Mouse (Mus musculus) heart, embryonic 15.5 days (tissue): ENCODE measurements around the gene Nop10. TPM values are rescaled to one million over a fixed set of nuclear protein-coding genes. Genes with fewer than 3 reads are reported as not detected.

ENCODE experiments used
- ATAC-seq: fragments of 200-750 bp; cut with Nextera tagmentation; replicated peaks from 2 replicates; pipeline ENCODE4 v1.8.0; 2017; ENCODE audit warnings: low read depth, moderate TSS enrichment; ENCODE audit not compliant: insufficient number of reproducible peaks, insufficient read depth, low FRiP score
- H3K27ac ChIP-seq: fragments of 300-500 bp; sonication (generic); 2 replicates; pipeline ENCODE4 v1.5.1; 2015; ENCODE audit warnings: mild to moderate bottlenecking, inconsistent platforms
- H3K27me3 ChIP-seq: fragments of 300-500 bp; sonication (generic); 2 replicates; pipeline ENCODE4 v1.6.1; 2015; ENCODE audit warnings: inconsistent platforms
- H3K36me3 ChIP-seq: fragments of 300-500 bp; sonication (generic); 2 replicates; pipeline ENCODE4 v1.6.1; 2015; ENCODE audit warnings: mild to moderate bottlenecking, inconsistent platforms
- H3K4me1 ChIP-seq: fragments of 300-500 bp; sonication (generic); replicated peaks from 2 replicates; pipeline ENCODE4 v1.6.1; 2015; ENCODE audit warnings: inconsistent platforms
- H3K4me2 ChIP-seq: fragments of 300-500 bp; sonication (generic); 2 replicates; pipeline ENCODE4 v1.6.1; 2015; ENCODE audit warnings: inconsistent platforms, mild to moderate bottlenecking, moderate library complexity
- H3K4me3 ChIP-seq: fragments of 300-500 bp; sonication (generic); 2 replicates; pipeline ENCODE4 v1.5.1; 2015; ENCODE audit warnings: mild to moderate bottlenecking, inconsistent platforms
- H3K9ac ChIP-seq: fragments of 300-500 bp; sonication (generic); 2 replicates; pipeline ENCODE4 v1.6.1; 2015; ENCODE audit warnings: mild to moderate bottlenecking, inconsistent platforms
- H3K9me3 ChIP-seq: fragments of 300-500 bp; sonication (generic); replicated peaks from 2 replicates; pipeline ENCODE4 v1.6.1; 2016; ENCODE audit warnings: inconsistent platforms
- WGBS: fragments of 180-500 bp; shearing (Covaris S2); methylation state at CpG from one replicate; pipeline ENCODE4 v1.1.7; 2015; ENCODE audit warnings: mixed read lengths; 5-methylcytosine and 5-hydroxymethylcytosine counted together
- polyA plus RNA-seq: library from polyadenylated mRNA; unstranded; fragments of >200 nt; fragmentation: Nextera tagmentation; extraction: Ambion mirVana; gene quantifications from 2 replicates; pipeline ENCODE4 v1.2.1, GENCODE M21; 2015

Gene Nop10
- polyA plus RNA-seq, 1 experiment from 2014 or later, result 159 TPM

GRCm38 (mm10) chr2:112241787-112242186 is 19.9 kb upstream of the Nop10 start:
- Histone ChIP-seq H3K27me3 (no peaks in the 10 kb centered on the region), H3K36me3 (no peaks in the 10 kb centered on the region; the same call in 1 of the 2 replicates), H3K27ac (no peak overlapping the region), H3K9ac (no peak overlapping the region), H3K4me1 (peaks cover 15% of the 10 kb centered on the region), H3K4me3 (no peak overlapping the region), H3K4me2 (no peak overlapping the region), H3K9me3 (no peaks in the 10 kb centered on the region)
- WGBS, result 76% methylated on average over 14 of the region's 14 CpGs
- no peak for ATAC-seq

GRCm38 (mm10) chr2:112245307-112245706 is 16.4 kb upstream of the Nop10 start:
- no peak overlapping the region for H3K27ac ChIP-seq
- ATAC-seq, result no peak
- 82% methylated on average over 5 of the region's 5 CpGs for WGBS

GRCm38 (mm10) chr2:112246193-112246592 is 15.5 kb upstream of the Nop10 start:
- Histone ChIP-seq H3K4me1 (no peaks in the 10 kb centered on the region), H3K9me3 (no peaks in the 10 kb centered on the region), H3K27me3 (no peaks in the 10 kb centered on the region), H3K4me2 (no peak overlapping the region), H3K27ac (no peak overlapping the region), H3K9ac (no peak overlapping the region), H3K36me3 (no peaks in the 10 kb centered on the region; the same call in 1 of the 2 replicates), H3K4me3 (no peak overlapping the region)
- ATAC-seq, result no peak
- 84% methylated on average over 6 of the region's 6 CpGs for WGBS

More at GRCm38 (mm10) chr2:112245307-112245706, 16.4 kb upstream of the Nop10 start:
- H3K27me3 ChIP-seq, result no peaks in the 10 kb centered on the region
- peaks cover 6% of the 10 kb centered on the region for H3K4me1 ChIP-seq
- no peak overlapping the region for H3K4me2 ChIP-seq
- H3K36me3 ChIP-seq, result no peaks in the 10 kb centered on the region; the same call in 1 of the 2 replicates
- H3K9me3 ChIP-seq, result no peaks in the 10 kb centered on the region
- no peak overlapping the region for H3K4me3 ChIP-seq
- H3K9ac ChIP-seq, result no peak overlapping the region

- Histone ChIP-seq H3K4me2 (no peak overlapping the region), H3K36me3 (no peaks in the 10 kb centered on the region; the same call in 1 of the 2 replicates), H3K4me1 (no peaks in the 10 kb centered on the region), H3K27ac (no peak overlapping the region), H3K27me3 (no peaks in the 10 kb centered on the region), H3K4me3 (no peak overlapping the region), H3K9ac (no peak overlapping the region), H3K9me3 (no peaks in the 10 kb centered on the region)
- WGBS, result 73% methylated on average over 10 of the region's 10 CpGs
- ATAC-seq, result no peak
Measured at GRCm38 (mm10) chr2:112247323-112247722, 14.4 kb upstream of the Nop10 start.

- H3K9ac ChIP-seq, result no peak overlapping the region
- no peak overlapping the region for H3K27ac ChIP-seq
- WGBS, result 80% methylated on average over 10 of the region's 10 CpGs
Measured at GRCm38 (mm10) chr2:112249780-112250453, 11.8 kb upstream of the Nop10 start.

GRCm38 (mm10) chr2:112254675-112255515 is 6.8 kb upstream of the Nop10 start:
- WGBS, result 69% methylated on average over 7 of the region's 7 CpGs
- Histone ChIP-seq H3K36me3 (no peaks in the 10 kb centered on the region), H3K4me3 (no peak overlapping the region), H3K9me3 (no peaks in the 10 kb centered on the region), H3K4me2 (no peak overlapping the region), H3K27ac (no peak overlapping the region), H3K27me3 (no peaks in the 10 kb centered on the region), H3K9ac (no peak overlapping the region), H3K4me1 (0 out of 2 replicates have a peak, but pooled peaks cover 2% of the 10 kb centered on the region)
- ATAC-seq, result no peak

More at GRCm38 (mm10) chr2:112249780-112250453, 11.8 kb upstream of the Nop10 start:
- ATAC-seq, result no peak
- Histone ChIP-seq H3K9me3 (no peaks in the 10 kb centered on the region), H3K4me1 (no peaks in the 10 kb centered on the region), H3K4me2 (no peak overlapping the region), H3K4me3 (no peak overlapping the region), H3K36me3 (no peaks in the 10 kb centered on the region), H3K27me3 (no peaks in the 10 kb centered on the region)

GRCm38 (mm10) chr2:112259241-112259962 is 2.3 kb upstream of the Nop10 start, which contains the start of gene Nutm1:
TSS of gene Nutm1 (minus strand) at chr2:112259291.
- Histone ChIP-seq H3K4me2 (no peak within 1 kb of the TSS), H3K4me3 (no peak within 1 kb of the TSS), H3K27me3 (no peaks in the 10 kb centered on the region), H3K9ac (no peak within 1 kb of the TSS), H3K4me1 (peaks cover 11% of the 10 kb centered on the region), H3K36me3 (no peaks in the 10 kb centered on the region), H3K27ac (no peak within 1 kb of the TSS), H3K9me3 (no peaks in the 10 kb centered on the region)
- 68% methylated on average over 10 of the region's 10 CpGs for WGBS
- no peak for ATAC-seq

GRCm38 (mm10) chr2:112262779-112263295 is 1.1 kb downstream of the Nop10 start:
- Histone ChIP-seq H3K4me2 (peak overlapping the region; percentile 80), H3K4me1 (peaks cover 14% of the 10 kb centered on the region), H3K27ac (no peak overlapping the region), H3K4me3 (peak overlapping the region; percentile 81), H3K9me3 (no peaks in the 10 kb centered on the region), H3K36me3 (no peaks in the 10 kb centered on the region), H3K27me3 (no peaks in the 10 kb centered on the region), H3K9ac (peak overlapping the region; percentile 69)
- 30% methylated on average over 4 of the region's 4 CpGs for WGBS
- no peak for ATAC-seq

GRCm38 (mm10) chr2:112264364-112264763 is 2.6 kb downstream of the Nop10 start:
- no peak overlapping the region for H3K4me3 ChIP-seq
- no peaks in the 10 kb centered on the region for H3K27me3 ChIP-seq
- H3K9me3 ChIP-seq, result no peaks in the 10 kb centered on the region
- no peak overlapping the region for H3K9ac ChIP-seq
- no peak overlapping the region for H3K27ac ChIP-seq
- peaks cover 22% of the 10 kb centered on the region for H3K4me1 ChIP-seq
- no peaks in the 10 kb centered on the region for H3K36me3 ChIP-seq
- 70% methylated on average over 4 of the region's 4 CpGs for WGBS
- no peak overlapping the region for H3K4me2 ChIP-seq
- no peak for ATAC-seq

- H3K4me1 ChIP-seq, result peaks cover 28% of the 10 kb centered on the region
- peak within 1 kb of the TSS; percentile 74 for H3K4me2 ChIP-seq
- H3K27me3 ChIP-seq, result no peaks in the 10 kb centered on the region
- peak within 1 kb of the TSS; percentile 96 for H3K27ac ChIP-seq
- no peaks in the 10 kb centered on the region for H3K36me3 ChIP-seq
- peak within 1 kb of the TSS; percentile 88 for H3K4me3 ChIP-seq
- peak; percentile 92 for ATAC-seq
- WGBS, result under 1% methylated on average over 79 of the region's 85 CpGs
- peak within 1 kb of the TSS; percentile 87 for H3K9ac ChIP-seq
- no peaks in the 10 kb centered on the region for H3K9me3 ChIP-seq
Measured at GRCm38 (mm10) chr2:112265448-112266241, 3.9 kb downstream of the Nop10 start, which contains the start of gene Slc12a6. TSS of gene Slc12a6 (plus strand) at chr2:112265825.
